Mouse (Mus musculus): Measurements from ENCODE around the gene Lce1b. TPM values are rescaled to one million over a fixed set of nuclear protein-coding genes. Genes with fewer than 3 reads are reported as not detected.
"Not testable (repeated sequence)": the region's sequence is repeated elsewhere in the genome, so short reads cannot be mapped to it uniquely, and the experiment has no call there.

Lce1b gene
- polyA plus RNA-seq (2015; fragmentation: Nextera tagmentation; extraction: Ambion mirVana): not detected in 2 replicates

GRCm38 (mm10) chr3:92656826-92657225, at the start of gene Lce1b:
Gene Lce1b, minus strand, starts transcription at chr3:92656926.
- Histone ChIP-seq H3K9me3 (ENCODE audit: low read length) (no peaks in the 10 kb centered on the region), H3K4me2 (replicated peaks; ENCODE audit: low read depth, low read length) (no peak within 1 kb of the TSS), H3K4me3 (ENCODE audit: low read length) (no peak within 1 kb of the TSS), H3K27me3 (ENCODE audit: insufficient read depth, low read length) (no peaks in the 10 kb centered on the region), H3K9ac (replicated peaks; ENCODE audit: low read length) (no peak within 1 kb of the TSS), H3K27ac (ENCODE audit: low read length) (no peak within 1 kb of the TSS), H3K36me3 (ENCODE audit: insufficient read depth, low read length) (no peaks in the 10 kb centered on the region), H3K4me1 (ENCODE audit: insufficient read depth, low read length) (no peaks in the 10 kb centered on the region)
- ATAC-seq (ENCODE audit: low FRiP score, low TSS enrichment): no peak

- no peaks in the 10 kb centered on the region for H3K36me3 ChIP-seq (ENCODE audit: insufficient read depth, low read length)
- no peaks in the 10 kb centered on the region for H3K27me3 ChIP-seq (ENCODE audit: insufficient read depth, low read length)
- no peaks in the 10 kb centered on the region for H3K4me1 ChIP-seq (ENCODE audit: insufficient read depth, low read length)
- no peak overlapping the region for H3K4me3 ChIP-seq (ENCODE audit: low read length)
- no peak overlapping the region for H3K9ac ChIP-seq (replicated peaks; ENCODE audit: low read length)
- WGBS: 21% methylated on average over 1 of the region's 1 CpGs
- H3K27ac ChIP-seq (ENCODE audit: low read length): no peak overlapping the region
- H3K4me2 ChIP-seq (replicated peaks; ENCODE audit: low read depth, low read length): no peak overlapping the region
- H3K9me3 ChIP-seq (ENCODE audit: low read length): no peaks in the 10 kb centered on the region
- ATAC-seq (ENCODE audit: low FRiP score, low TSS enrichment): no peak
Observed at GRCm38 (mm10) chr3:92694613-92695012, 37.9 kb upstream of the Lce1b start.

GRCm38 (mm10) chr3:92691688-92692087, 35.0 kb upstream of the Lce1b start:
- ATAC-seq (ENCODE audit: low FRiP score, low TSS enrichment): no peak
- Histone ChIP-seq H3K9ac (replicated peaks; ENCODE audit: low read length) (no peak overlapping the region), H3K4me2 (replicated peaks; ENCODE audit: low read depth, low read length) (no peak overlapping the region), H3K27me3 (ENCODE audit: insufficient read depth, low read length) (no peaks in the 10 kb centered on the region), H3K9me3 (ENCODE audit: low read length) (no peaks in the 10 kb centered on the region), H3K4me1 (ENCODE audit: insufficient read depth, low read length) (no peaks in the 10 kb centered on the region), H3K27ac (ENCODE audit: low read length) (no peak overlapping the region), H3K36me3 (ENCODE audit: insufficient read depth, low read length) (no peaks in the 10 kb centered on the region), H3K4me3 (ENCODE audit: low read length) (no peak overlapping the region)

- WGBS: 80% methylated on average over 16 of the region's 16 CpGs
- H3K36me3 ChIP-seq (ENCODE audit: insufficient read depth, low read length); H3K9me3 ChIP-seq (ENCODE audit: low read length); H3K9ac ChIP-seq (replicated peaks; ENCODE audit: low read length); ATAC-seq (ENCODE audit: low FRiP score, low TSS enrichment); H3K4me3 ChIP-seq (ENCODE audit: low read length); H3K27ac ChIP-seq (ENCODE audit: low read length); H3K4me1 ChIP-seq (ENCODE audit: insufficient read depth, low read length); H3K27me3 ChIP-seq (ENCODE audit: insufficient read depth, low read length); H3K4me2 ChIP-seq (replicated peaks; ENCODE audit: low read depth, low read length): not testable (repeated sequence)
Observed at GRCm38 (mm10) chr3:92689154-92689553, 32.4 kb upstream of the Lce1b start.

GRCm38 (mm10) chr3:92687110-92687509, 30.4 kb upstream of the Lce1b start, which contains the start of gene Lce1d:
Gene Lce1d, minus strand, starts transcription at chr3:92687210.
- WGBS: 69% methylated on average over 2 of the region's 2 CpGs
- no peak for ATAC-seq (ENCODE audit: low FRiP score, low TSS enrichment)
- H3K4me2 ChIP-seq (replicated peaks; ENCODE audit: low read depth, low read length): no peak within 1 kb of the TSS
- no peaks in the 10 kb centered on the region for H3K36me3 ChIP-seq (ENCODE audit: insufficient read depth, low read length)
- H3K9me3 ChIP-seq (ENCODE audit: low read length): no peaks in the 10 kb centered on the region
- H3K27ac ChIP-seq (ENCODE audit: low read length): no peak within 1 kb of the TSS
- no peaks in the 10 kb centered on the region for H3K27me3 ChIP-seq (ENCODE audit: insufficient read depth, low read length)
- no peak within 1 kb of the TSS for H3K9ac ChIP-seq (replicated peaks; ENCODE audit: low read length)
- no peak within 1 kb of the TSS for H3K4me3 ChIP-seq (ENCODE audit: low read length)
- H3K4me1 ChIP-seq (ENCODE audit: insufficient read depth, low read length): no peaks in the 10 kb centered on the region

- no peaks in the 10 kb centered on the region for H3K36me3 ChIP-seq (ENCODE audit: insufficient read depth, low read length)
- H3K4me1 ChIP-seq (ENCODE audit: insufficient read depth, low read length): no peaks in the 10 kb centered on the region
- 87% methylated on average over 4 of the region's 4 CpGs for WGBS
- H3K9me3 ChIP-seq (ENCODE audit: low read length): no peaks in the 10 kb centered on the region
- H3K9ac ChIP-seq (replicated peaks; ENCODE audit: low read length): no peak within 1 kb of the TSS
- no peak for ATAC-seq (ENCODE audit: low FRiP score, low TSS enrichment)
- no peak within 1 kb of the TSS for H3K4me3 ChIP-seq (ENCODE audit: low read length)
- H3K27ac ChIP-seq (ENCODE audit: low read length): no peak within 1 kb of the TSS
- no peaks in the 10 kb centered on the region for H3K27me3 ChIP-seq (ENCODE audit: insufficient read depth, low read length)
- H3K4me2 ChIP-seq (replicated peaks; ENCODE audit: low read depth, low read length): no peak within 1 kb of the TSS
Observed at GRCm38 (mm10) chr3:92678947-92679346, 22.2 kb upstream of the Lce1b start, which contains the start of gene Lce1c. Gene Lce1c, plus strand, starts transcription at chr3:92679247.

- Histone ChIP-seq H3K9me3 (ENCODE audit: low read length) (no peaks in the 10 kb centered on the region), H3K4me1 (ENCODE audit: insufficient read depth, low read length) (no peaks in the 10 kb centered on the region), H3K9ac (replicated peaks; ENCODE audit: low read length) (no peak within 1 kb of the TSS), H3K4me3 (ENCODE audit: low read length) (no peak within 1 kb of the TSS), H3K27ac (ENCODE audit: low read length) (no peak within 1 kb of the TSS), H3K4me2 (replicated peaks; ENCODE audit: low read depth, low read length) (no peak within 1 kb of the TSS), H3K27me3 (ENCODE audit: insufficient read depth, low read length) (no peaks in the 10 kb centered on the region), H3K36me3 (ENCODE audit: insufficient read depth, low read length) (no peaks in the 10 kb centered on the region)
- ATAC-seq (ENCODE audit: low FRiP score, low TSS enrichment): no peak
Observed at GRCm38 (mm10) chr3:92670215-92670614, 13.5 kb upstream of the Lce1b start, which contains the start of gene Lce1a2. Gene Lce1a2, minus strand, starts transcription at chr3:92670315.

- no peak within 1 kb of the TSS for H3K4me2 ChIP-seq (replicated peaks; ENCODE audit: low read depth, low read length)
- WGBS: 89% methylated on average over 1 of the region's 1 CpGs
Observed at GRCm38 (mm10) chr3:92648207-92648606, 8.5 kb downstream of the Lce1b start, which contains the start of gene Lce1a1. Gene Lce1a1, minus strand, starts transcription at chr3:92648307.

GRCm38 (mm10) chr3:92639854-92640253, 16.9 kb downstream of the Lce1b start:
- no peaks in the 10 kb centered on the region for H3K9me3 ChIP-seq (ENCODE audit: low read length)
- H3K9ac ChIP-seq (replicated peaks; ENCODE audit: low read length): no peak overlapping the region
- no peak overlapping the region for H3K4me3 ChIP-seq (ENCODE audit: low read length)
- H3K4me1 ChIP-seq (ENCODE audit: insufficient read depth, low read length): no peaks in the 10 kb centered on the region
- no peaks in the 10 kb centered on the region for H3K36me3 ChIP-seq (ENCODE audit: insufficient read depth, low read length)
- H3K27ac ChIP-seq (ENCODE audit: low read length): no peak overlapping the region
- H3K27me3 ChIP-seq (ENCODE audit: insufficient read depth, low read length): no peaks in the 10 kb centered on the region
- no peak overlapping the region for H3K4me2 ChIP-seq (replicated peaks; ENCODE audit: low read depth, low read length)
- no peak for ATAC-seq (ENCODE audit: low FRiP score, low TSS enrichment)
- 91% methylated on average over 15 of the region's 15 CpGs for WGBS

More at GRCm38 (mm10) chr3:92648207-92648606, 8.5 kb downstream of the Lce1b start, which contains the start of gene Lce1a1:
- Histone ChIP-seq H3K27ac (ENCODE audit: low read length) (no peak within 1 kb of the TSS), H3K9ac (replicated peaks; ENCODE audit: low read length) (no peak within 1 kb of the TSS), H3K27me3 (ENCODE audit: insufficient read depth, low read length) (no peaks in the 10 kb centered on the region), H3K4me1 (ENCODE audit: insufficient read depth, low read length) (no peaks in the 10 kb centered on the region), H3K9me3 (ENCODE audit: low read length) (no peaks in the 10 kb centered on the region), H3K36me3 (ENCODE audit: insufficient read depth, low read length) (no peaks in the 10 kb centered on the region), H3K4me3 (ENCODE audit: low read length) (no peak within 1 kb of the TSS)
- no peak for ATAC-seq (ENCODE audit: low FRiP score, low TSS enrichment)

- no peak; the same call in 1 of the 2 replicates for ATAC-seq (ENCODE audit: low FRiP score, low TSS enrichment)
- H3K9ac ChIP-seq (replicated peaks; ENCODE audit: low read length): no peak overlapping the region
- H3K27me3 ChIP-seq (ENCODE audit: insufficient read depth, low read length): no peaks in the 10 kb centered on the region
- H3K4me1 ChIP-seq (ENCODE audit: insufficient read depth, low read length): no peaks in the 10 kb centered on the region
- H3K4me2 ChIP-seq (replicated peaks; ENCODE audit: low read depth, low read length): no peak overlapping the region
- no peak overlapping the region for H3K4me3 ChIP-seq (ENCODE audit: low read length)
- no peaks in the 10 kb centered on the region for H3K36me3 ChIP-seq (ENCODE audit: insufficient read depth, low read length)
- H3K27ac ChIP-seq (ENCODE audit: low read length): no peak overlapping the region
- no peaks in the 10 kb centered on the region for H3K9me3 ChIP-seq (ENCODE audit: low read length)
- WGBS: 72% methylated on average over 3 of the region's 3 CpGs
Observed at GRCm38 (mm10) chr3:92638653-92638991, 18.1 kb downstream of the Lce1b start.
